In genomic region chr6:106770046-106770445, GRCm38 (mm10) we compare ENCODE assay signal across 9 mouse cellular contexts. TPM values are rescaled to one million over a fixed set of nuclear protein-coding genes. Genes with fewer than 3 reads are reported as not detected.
DNase-seq lines count a peak whose midpoint lies in the region; ATAC-seq and TF ChIP-seq lines count a peak whose summit lies in the region.
"Had no signal": no experiment of that assay in that cellular context is flagged by ENCODE, and none has a peak within 500 bp of the region (broad histone marks: within the 10 kb centered on the region; RNA-seq: fewer than 3 reads in every experiment).

No protein-coding gene starts in this region.

- no peak for TF ChIP-seq POLR2A in brain, embryonic 14.5 days (IDR thresholded peaks at IDR 0.05; ENCODE audit: borderline replicate concordance, extremely low read depth, insufficient read depth, insufficient read length, poor library complexity, severe bottlenecking)

- no peak for DNase-seq in kidney, postnatal 25 days
- peak; percentile 6 for DNase-seq in brain, embryonic 14.5 days (ENCODE audit: low read depth)
- DNase-seq in adrenal gland, adult (ENCODE audit: inconsistent age in 2 of 2, low spot score in 1 of 2) = no peak
- no peak for DNase-seq in cerebellum, adult 11-12 months
- no peak for DNase-seq in ovary, adult 18-20 months (ENCODE audit: low spot score)
- DNase-seq: gastrocnemius, postnatal 10 days had no signal

- peaks cover 10% of the 10 kb centered on the region for H3K4me1 ChIP-seq in kidney, embryonic 15.5 days
- peaks cover 16% of the 10 kb centered on the region for H3K4me1 ChIP-seq in hindbrain, embryonic 15.5 days (replicated peaks)
- peaks cover 15% of the 10 kb centered on the region for H3K4me1 ChIP-seq in midbrain, embryonic 15.5 days

- ATAC-seq in kidney, embryonic 15.5 days (replicated peaks; ENCODE audit: low FRiP score) = no peak
- no peak for ATAC-seq in hindbrain, embryonic 15.5 days (ENCODE audit: low FRiP score, low read depth)
- no peak for ATAC-seq in midbrain, embryonic 15.5 days (replicated peaks)

- whole genome bisulfite sequencing in kidney, embryonic 15.5 days = 34% methylated on average over 4 of the region's 4 CpGs
- WGBS in hindbrain, embryonic 15.5 days = 50% methylated on average over 4 of the region's 4 CpGs
- WGBS in midbrain, embryonic 15.5 days = 53% methylated on average over 4 of the region's 4 CpGs

- no peaks in the 10 kb centered on the region; the same call in 1 of the 2 replicates for H3K27me3 ChIP-seq in kidney, embryonic 15.5 days
- H3K27me3 ChIP-seq in hindbrain, embryonic 15.5 days = 0 out of 2 replicates have a peak, but pooled peaks cover 7% of the 10 kb centered on the region
- no peaks in the 10 kb centered on the region for H3K27me3 ChIP-seq in midbrain, embryonic 15.5 days (replicated peaks)

- H3K4me2 ChIP-seq in kidney, embryonic 15.5 days = peak overlapping the region; percentile 87
- H3K4me2 ChIP-seq in hindbrain, embryonic 15.5 days = peak overlapping the region; percentile 81
- H3K4me2 ChIP-seq in midbrain, embryonic 15.5 days = peak overlapping the region; percentile 92

- peaks cover 33% of the 10 kb centered on the region for H3K36me3 ChIP-seq in kidney, embryonic 15.5 days
- peaks cover 21% of the 10 kb centered on the region for H3K36me3 ChIP-seq in hindbrain, embryonic 15.5 days
- peaks cover 4% of the 10 kb centered on the region; the same call in 1 of the 2 replicates for H3K36me3 ChIP-seq in midbrain, embryonic 15.5 days (replicated peaks)

- H3K4me3 ChIP-seq in kidney, embryonic 15.5 days (replicated peaks) = peak overlapping the region; percentile 89
- peak overlapping the region; percentile 93 for H3K4me3 ChIP-seq in hindbrain, embryonic 15.5 days
- H3K4me3 ChIP-seq in midbrain, embryonic 15.5 days = peak overlapping the region; percentile 97

- no peak overlapping the region for H3K27ac ChIP-seq in kidney, embryonic 15.5 days
- no peak overlapping the region for H3K27ac ChIP-seq in hindbrain, embryonic 15.5 days (replicated peaks)
- H3K27ac ChIP-seq in midbrain, embryonic 15.5 days = no peak overlapping the region

- TF ChIP-seq CTCF in brain, embryonic 14.5 days (IDR thresholded peaks at IDR 0.05; ENCODE audit: borderline replicate concordance, extremely low read depth, insufficient read depth, insufficient read length) = no peak

- H3K9me3 ChIP-seq in kidney, embryonic 15.5 days (replicated peaks) = no peaks in the 10 kb centered on the region
- H3K9me3 ChIP-seq in hindbrain, embryonic 15.5 days = no peaks in the 10 kb centered on the region
- no peaks in the 10 kb centered on the region for H3K9me3 ChIP-seq in midbrain, embryonic 15.5 days

- H3K9ac ChIP-seq in kidney, embryonic 15.5 days = peak overlapping the region; percentile 71
- peak overlapping the region; percentile 65; the same call in 1 of the 2 replicates for H3K9ac ChIP-seq in hindbrain, embryonic 15.5 days
- H3K9ac ChIP-seq in midbrain, embryonic 15.5 days = peak overlapping the region; percentile 59

RNA-seq across cellular contexts. Expression of gene Trnt1, which starts 1.1 kb away (rescaled TPM):
- 66.0 and 66.3 TPM in 2 replicates for polyA plus RNA-seq in kidney, embryonic 15.5 days (2015; fragmentation: Nextera tagmentation; extraction: Ambion mirVana)
- polyA plus RNA-seq in brain, embryonic 14.5 days (2012; rRNA removed) = 26.6 and 28.2 TPM in 2 replicates
- 56.6 and 56.9 TPM in 2 replicates for polyA plus RNA-seq in hindbrain, embryonic 15.5 days (2015; fragmentation: Nextera tagmentation; extraction: Ambion mirVana)
- polyA plus RNA-seq in midbrain, embryonic 15.5 days (2015; fragmentation: Nextera tagmentation; extraction: Ambion mirVana) = 55.8 and 59.5 TPM in 2 replicates

RNA-seq across cellular contexts. Expression of gene Il5ra, which starts 21.2 kb away (rescaled TPM):
- polyA plus RNA-seq in kidney, embryonic 15.5 days (2015; fragmentation: Nextera tagmentation; extraction: Ambion mirVana) = 0.09 and 0.29 TPM in 2 replicates
- 0.01 TPM in 1 of 2 replicates, not detected in the other for polyA plus RNA-seq in brain, embryonic 14.5 days (2012; rRNA removed)
- polyA plus RNA-seq in hindbrain, embryonic 15.5 days (2015; fragmentation: Nextera tagmentation; extraction: Ambion mirVana) = 0.06 TPM in 1 of 2 replicates, not detected in the other
- 0.09 TPM in 1 of 2 replicates, not detected in the other for polyA plus RNA-seq in midbrain, embryonic 15.5 days (2015; fragmentation: Nextera tagmentation; extraction: Ambion mirVana)

RNA-seq across cellular contexts. Expression of gene Crbn, which starts 29.8 kb away (rescaled TPM):
- 47.2 and 47.8 TPM in 2 replicates for polyA plus RNA-seq in kidney, embryonic 15.5 days (2015; fragmentation: Nextera tagmentation; extraction: Ambion mirVana)
- 23.2 and 26.2 TPM in 2 replicates for polyA plus RNA-seq in brain, embryonic 14.5 days (2012; rRNA removed)
- 57.7 and 61.8 TPM in 2 replicates for polyA plus RNA-seq in hindbrain, embryonic 15.5 days (2015; fragmentation: Nextera tagmentation; extraction: Ambion mirVana)
- polyA plus RNA-seq in midbrain, embryonic 15.5 days (2015; fragmentation: Nextera tagmentation; extraction: Ambion mirVana) = 59.7 and 61.0 TPM in 2 replicates
